Mouse (Mus musculus) cortical plate, adult 2 months (tissue): Measurements from ENCODE around the gene Naa15.

ENCODE experiments used
- CTCF ChIP-seq: fragments of 200-500 bp; IDR thresholded peaks from 2 replicates; pipeline ENCODE4 v1.5.1; 2011; ENCODE audit warnings: mild to moderate bottlenecking, control low read depth, low read length; ENCODE audit not compliant: insufficient read depth; ENCODE audit errors: extremely low read depth
- POLR2A ChIP-seq: fragments of 200-500 bp; IDR thresholded peaks from 2 replicates; pipeline ENCODE4 v1.6.1; 2011; ENCODE audit warnings: mild to moderate bottlenecking, low read length, control low read depth; ENCODE audit not compliant: insufficient read depth; ENCODE audit errors: extremely low read depth

GRCm38 (mm10) chr3:51386441-51387133 lies 28.4 kb upstream of the Naa15 start:
- TF ChIP-seq CTCF (no peak), POLR2A (no peak)
